Mouse (Mus musculus): ENCODE measurements around the gene Enox1.

- TF ChIP-seq POLR2A (IDR thresholded peaks at IDR 0.05; ENCODE audit: insufficient read length, low read depth) (no peak), USF1 (IDR thresholded peaks at IDR 0.05; ENCODE audit: low read depth) (no peak), REST (IDR thresholded peaks at IDR 0.05; ENCODE audit: insufficient read depth, insufficient read length) (no peak), TCF3 (IDR thresholded peaks at IDR 0.05; ENCODE audit: insufficient read length, low read depth) (no peak), E2F4 (IDR thresholded peaks at IDR 0.05; ENCODE audit: insufficient read depth) (no peak), POLR2AphosphoS2 (IDR thresholded peaks at IDR 0.05; ENCODE audit: insufficient read length, low read depth) (no peak), MYOG (IDR thresholded peaks at IDR 0.05; ENCODE audit: control insufficient read depth in 1 of 3, insufficient read depth in 1 of 3, insufficient read length in 2 of 3, low read depth in 2 of 3) (no peak), SRF (IDR thresholded peaks at IDR 0.05; ENCODE audit: control insufficient read depth, insufficient read length, low read depth) (no peak), TCF12 (IDR thresholded peaks at IDR 0.05; ENCODE audit: insufficient read depth, poor library complexity, severe bottlenecking) (no peak), CEBPB (IDR thresholded peaks at IDR 0.05; ENCODE audit: insufficient read depth, poor library complexity, severe bottlenecking) (no peak)
These were observed 211.8 kb downstream of the Enox1 start for GRCm38 (mm10) chr14:77368411-77368810.

Data from myocyte (in vitro differentiated cells).